Mouse (Mus musculus) cortical plate, adult 2 months (tissue): Measurements from ENCODE around the gene Polr2l.

Experiments
- CTCF ChIP-seq: fragments of 200-500 bp; IDR thresholded peaks from 2 replicates; pipeline ENCODE4 v1.5.1; 2011; ENCODE audit warnings: mild to moderate bottlenecking, control low read depth, low read length; ENCODE audit not compliant: insufficient read depth; ENCODE audit errors: extremely low read depth
- POLR2A ChIP-seq: fragments of 200-500 bp; IDR thresholded peaks from 2 replicates; pipeline ENCODE4 v1.6.1; 2011; ENCODE audit warnings: mild to moderate bottlenecking, low read length, control low read depth; ENCODE audit not compliant: insufficient read depth; ENCODE audit errors: extremely low read depth

DNA sequence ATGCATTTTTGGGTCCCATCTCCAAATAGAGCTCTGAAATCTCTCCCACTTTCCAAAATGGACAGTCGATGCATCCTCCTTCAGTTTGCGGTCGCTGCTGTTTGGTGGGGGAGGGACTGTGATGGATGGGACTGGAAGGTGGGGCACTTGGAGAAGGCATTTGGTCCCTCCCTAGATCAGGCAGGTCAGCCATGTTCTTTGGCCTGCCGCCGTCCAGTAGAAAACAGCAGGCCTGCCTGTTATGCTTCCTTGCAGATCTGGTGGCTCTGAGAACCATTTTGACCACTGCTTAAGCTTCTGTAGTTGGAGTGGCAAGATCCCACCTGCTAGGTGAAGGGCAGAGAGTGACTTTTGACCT lies 6.8 kb downstream of the Polr2l start:
- TF ChIP-seq CTCF: no peak
- TF ChIP-seq POLR2A: no peak
